Mouse (Mus musculus) thymus, postnatal 0 days (tissue): Measurements from ENCODE around the gene Mfap2. TPM values are rescaled to one million over a fixed set of nuclear protein-coding genes. Genes with fewer than 3 reads are reported as not detected.

ENCODE experiments used
- DNase-seq: peaks from one replicate; pipeline ENCODE4 v3.0.0-alpha.2; 2015; ENCODE audit warnings: low spot score
- polyA plus RNA-seq: library from polyadenylated mRNA; unstranded; fragments of >200 nt; fragmentation: Nextera tagmentation; extraction: Ambion mirVana; gene quantifications from 2 replicates; pipeline ENCODE4 v1.2.1, GENCODE M21; 2015

Mfap2 gene
- polyA plus RNA-seq, 1 experiment from 2014 or later = 24.4 TPM

GRCm38 (mm10) chr4:141024992-141025391, 14.8 kb downstream of the Mfap2 start:
- DNase-seq = no peak

DNA sequence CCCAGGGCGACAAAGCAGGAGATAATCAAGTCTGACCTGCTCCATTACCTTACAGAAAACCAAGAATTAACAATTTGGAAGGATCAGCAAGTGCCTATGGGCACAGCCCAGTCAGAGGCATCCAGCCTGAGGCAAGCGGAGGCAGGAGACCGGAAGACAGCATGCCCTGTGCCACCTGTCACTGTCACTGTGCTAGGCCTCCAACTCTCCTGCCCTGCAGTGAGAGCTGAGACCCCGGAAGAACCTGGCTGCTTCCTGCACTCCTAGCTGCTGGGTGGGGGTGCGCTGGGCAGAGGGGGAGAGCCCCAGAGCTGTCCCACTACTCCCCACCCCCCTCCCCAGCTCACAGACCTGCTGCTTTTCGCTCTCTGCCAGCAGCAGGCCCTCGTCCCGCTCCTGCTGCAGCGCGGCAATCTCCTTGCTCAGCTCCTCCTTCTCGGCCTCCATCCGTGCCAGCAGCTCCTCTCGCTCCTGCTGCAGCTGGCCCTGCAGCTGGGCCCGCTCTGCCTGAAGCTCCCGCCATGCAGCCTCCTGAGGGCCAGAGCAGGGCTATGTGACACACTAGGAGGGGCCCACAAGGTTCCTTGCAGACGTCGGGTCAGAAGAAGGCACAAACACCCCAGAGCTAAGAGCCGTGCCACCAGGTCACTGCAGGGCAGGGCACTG, 20.5 kb downstream of the Mfap2 start:
- no peak for DNase-seq

DNA sequence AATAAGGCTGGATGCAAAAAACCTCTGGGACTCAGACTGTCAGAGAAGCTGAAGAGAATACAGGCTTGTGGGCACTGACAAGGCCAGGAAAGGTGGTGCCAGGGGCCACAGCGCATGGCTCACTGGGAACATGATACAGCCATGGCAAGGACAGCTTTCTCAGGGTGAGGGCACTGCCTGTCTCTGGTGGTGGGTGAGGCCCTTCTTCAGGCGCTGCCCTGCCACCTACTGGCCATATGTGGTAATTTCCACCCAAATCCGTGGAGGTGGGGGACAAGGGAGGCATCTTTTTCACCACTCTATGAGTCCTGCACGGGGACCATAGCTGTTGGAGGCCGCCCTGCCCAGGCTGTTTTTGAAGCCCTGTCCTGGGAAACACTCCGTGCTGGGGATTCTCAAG, 21.5 kb downstream of the Mfap2 start:
- DNase-seq = peak; percentile 81

DNA sequence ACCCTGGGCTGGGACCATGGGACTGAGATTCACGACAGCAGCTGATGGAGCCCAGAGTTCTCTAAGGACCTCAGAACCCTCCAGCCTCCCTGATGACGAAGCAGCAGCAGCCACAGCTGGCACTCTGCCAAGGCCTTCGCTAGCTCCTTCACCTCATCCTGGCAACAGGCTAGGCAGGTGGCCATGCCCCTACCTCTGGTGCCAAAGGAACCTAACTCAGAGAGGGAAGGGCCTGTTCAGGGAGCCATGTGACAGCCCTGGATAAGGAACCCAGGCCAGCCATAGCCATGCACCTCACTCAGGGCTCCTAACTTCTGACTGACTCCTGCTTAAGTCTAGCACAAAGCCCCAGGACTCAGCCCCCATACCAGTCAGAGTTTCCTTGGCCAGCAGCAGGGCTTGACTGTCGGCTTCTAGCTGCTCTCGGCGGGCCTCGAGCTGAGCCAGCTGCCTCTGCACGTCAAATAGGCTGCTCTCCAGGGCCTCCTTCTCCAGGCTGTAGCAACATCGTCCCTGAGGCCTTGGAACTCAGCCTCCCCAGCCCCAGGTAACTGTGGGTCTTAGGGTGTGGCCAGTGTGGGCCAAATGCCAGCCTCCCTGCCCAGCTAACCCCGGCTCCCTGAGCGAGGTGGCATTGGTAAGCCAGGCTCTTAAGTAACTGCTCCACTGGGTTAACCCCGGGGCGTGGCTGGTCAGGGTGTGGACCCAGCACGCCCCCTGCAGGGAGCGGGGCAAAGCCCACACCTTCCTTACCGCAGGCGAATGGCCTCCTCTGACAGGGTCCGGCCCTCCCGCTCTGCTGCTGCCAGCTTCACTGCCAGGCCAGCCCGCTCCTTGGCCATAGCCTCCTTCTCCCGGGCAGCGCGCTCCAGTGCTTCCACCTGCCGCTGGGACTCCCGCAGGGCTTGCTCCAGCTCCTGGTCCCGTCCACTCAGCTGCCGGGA, 23.7 kb downstream of the Mfap2 start:
- DNase-seq = no peak

DNA sequence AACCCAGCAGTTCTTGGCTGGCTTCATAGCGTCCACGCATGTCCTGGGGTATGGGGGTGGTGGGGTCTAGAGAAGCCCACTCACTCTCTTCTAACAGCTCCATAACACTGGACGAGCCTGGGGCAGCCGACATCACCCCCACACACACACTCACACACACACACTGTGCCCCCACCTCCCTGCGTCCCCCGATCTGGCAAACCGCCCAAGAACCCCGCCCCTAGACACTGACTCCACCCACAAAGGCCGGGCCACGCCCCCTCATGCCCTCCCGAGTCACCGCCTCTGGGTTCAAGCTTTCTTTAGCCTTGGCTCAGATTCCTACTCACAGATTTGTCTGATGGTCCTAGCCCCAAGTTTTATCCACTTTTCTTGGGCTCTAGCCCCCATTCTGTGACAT, 30.9 kb downstream of the Mfap2 start:
- no peak for DNase-seq

- DNase-seq = peak; percentile 66
Measured at GRCm38 (mm10) chr4:141044816-141045215, 34.6 kb downstream of the Mfap2 start.

GRCm38 (mm10) chr4:141048810-141049475, 38.7 kb downstream of the Mfap2 start:
- DNase-seq = no peak

GRCm38 (mm10) chr4:141049476-141049835, 39.2 kb downstream of the Mfap2 start:
- DNase-seq = no peak

GRCm38 (mm10) chr4:141052442-141052841, 42.2 kb downstream of the Mfap2 start:
- DNase-seq = no peak

- DNase-seq = no peak
Measured at GRCm38 (mm10) chr4:141053138-141053537, 42.9 kb downstream of the Mfap2 start.

- DNase-seq = no peak
Measured at GRCm38 (mm10) chr4:141053568-141054161, 43.4 kb downstream of the Mfap2 start.

GRCm38 (mm10) chr4:141056970-141057369, 46.8 kb downstream of the Mfap2 start:
- DNase-seq = no peak

GRCm38 (mm10) chr4:141058835-141059234, 48.6 kb downstream of the Mfap2 start:
- DNase-seq = no peak

DNA sequence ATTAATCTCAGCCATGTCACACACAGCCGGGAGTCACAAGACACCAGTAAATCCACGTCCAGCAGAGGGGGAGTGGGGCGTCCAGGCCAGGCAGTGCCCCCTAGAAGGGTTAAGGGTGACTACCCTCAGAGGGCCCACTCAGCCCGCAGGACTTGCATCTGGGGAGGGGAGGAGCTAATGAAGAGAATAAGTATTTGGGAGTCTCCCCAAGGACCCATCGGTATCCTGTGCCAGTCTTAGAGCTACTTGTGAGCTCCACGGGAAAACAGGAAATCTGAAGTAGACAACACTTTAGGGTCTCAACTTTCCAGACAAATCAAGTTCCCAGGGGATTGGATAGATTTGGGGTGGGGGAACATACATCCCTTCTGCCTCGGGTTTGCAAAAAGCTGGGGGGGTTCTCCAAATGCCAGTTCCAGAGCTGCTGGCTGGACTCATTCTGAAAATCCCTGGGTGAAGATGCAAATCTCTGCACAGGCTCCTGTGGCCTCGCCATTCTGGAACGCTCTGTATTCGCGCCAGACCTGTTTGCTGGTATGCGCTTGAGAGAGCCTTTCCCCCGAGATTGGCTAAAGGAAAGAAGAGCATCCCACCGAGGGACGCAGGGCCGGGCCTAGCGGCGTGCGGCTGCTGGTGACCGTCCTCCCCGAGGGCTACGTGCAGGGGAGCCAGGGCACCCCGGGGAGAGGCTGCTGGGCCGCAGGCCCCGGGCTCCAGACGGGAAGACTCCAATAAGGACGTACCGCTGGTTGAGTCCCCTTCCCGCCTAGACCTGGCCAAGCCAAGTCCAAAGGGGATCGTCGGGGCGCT, 49.6 kb downstream of the Mfap2 start:
- no peak for DNase-seq

- DNase-seq = peak; percentile 100
Measured at GRCm38 (mm10) chr4:141060426-141061301, 50.4 kb downstream of the Mfap2 start, which contains the start of gene Crocc. TSS of gene Crocc (minus strand) at chr4:141060550.

- no peak for DNase-seq
Measured at GRCm38 (mm10) chr4:141064104-141064659, 54.0 kb downstream of the Mfap2 start.

DNA sequence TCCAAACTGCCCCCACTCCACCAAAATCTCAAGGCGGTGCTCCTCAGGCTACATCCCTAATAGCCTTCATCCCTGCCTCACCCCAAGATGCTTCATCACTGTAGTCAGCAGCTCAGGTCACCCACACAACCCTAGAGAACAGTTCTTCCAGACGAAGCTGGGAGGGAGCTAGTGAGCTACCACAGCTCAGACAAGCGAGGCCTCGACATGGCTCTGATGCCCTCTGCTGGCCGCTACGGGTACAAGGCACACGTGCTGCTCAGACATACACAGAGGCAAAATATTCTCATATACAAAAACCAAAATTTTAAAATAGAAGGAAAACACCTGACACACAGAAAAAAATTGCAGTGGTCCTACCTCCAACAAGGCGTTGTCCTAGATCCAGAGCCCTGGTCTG, 54.9 kb downstream of the Mfap2 start:
- DNase-seq = peak; percentile 91
